Mouse (Mus musculus) hindbrain, embryonic 10.5 days (tissue): ENCODE measurements around the gene Traf4. TPM values are rescaled to one million over a fixed set of nuclear protein-coding genes. Genes with fewer than 3 reads are reported as not detected.
"Not testable (repeated sequence)": the region's sequence is repeated elsewhere in the genome, so short reads cannot be mapped to it uniquely, and the experiment has no call there.

ENCODE experiments used
- DNase-seq: peaks from one replicate; pipeline ENCODE4 v3.0.0-alpha.2; 2017; ENCODE audit warnings: low spot score
- H3K27ac ChIP-seq: fragments of 300-500 bp; sonication (generic); 2 replicates; pipeline ENCODE4 v1.5.1; 2016; ENCODE audit warnings: mild to moderate bottlenecking, moderate library complexity
- H3K27me3 ChIP-seq: fragments of 300-500 bp; sonication (generic); 2 replicates; pipeline ENCODE4 v1.6.1; 2016; ENCODE audit warnings: mild to moderate bottlenecking; ENCODE audit not compliant: poor library complexity, insufficient read depth, severe bottlenecking
- H3K36me3 ChIP-seq: fragments of 300-500 bp; sonication (generic); 2 replicates; pipeline ENCODE4 v1.6.1; 2016; ENCODE audit warnings: mild to moderate bottlenecking, moderate library complexity
- H3K4me1 ChIP-seq: fragments of 300-500 bp; sonication (generic); replicated peaks from 2 replicates; pipeline ENCODE4 v1.6.1; 2016; ENCODE audit warnings: mild to moderate bottlenecking
- H3K4me3 ChIP-seq: fragments of 300-500 bp; sonication (generic); 2 replicates; pipeline ENCODE4 v1.5.1; 2016; ENCODE audit warnings: mild to moderate bottlenecking, moderate library complexity
- H3K9me3 ChIP-seq: fragments of 300-500 bp; sonication (generic); 2 replicates; pipeline ENCODE4 v1.6.1; 2016; ENCODE audit warnings: mild to moderate bottlenecking, moderate library complexity
- WGBS: fragments of 180-500 bp; shearing (Covaris S2); methylation state at CpG from one replicate; pipeline ENCODE4 v1.1.7; 2016; 5-methylcytosine and 5-hydroxymethylcytosine counted together
- polyA plus RNA-seq: library from polyadenylated mRNA; unstranded; fragments of >200 nt; fragmentation: Nextera tagmentation; extraction: Ambion mirVana; gene quantifications from 2 replicates; pipeline ENCODE4 v1.2.1, GENCODE M21; 2016

The Traf4 gene
- polyA plus RNA-seq, 1 experiment from 2014 or later: 163 TPM

DNA sequence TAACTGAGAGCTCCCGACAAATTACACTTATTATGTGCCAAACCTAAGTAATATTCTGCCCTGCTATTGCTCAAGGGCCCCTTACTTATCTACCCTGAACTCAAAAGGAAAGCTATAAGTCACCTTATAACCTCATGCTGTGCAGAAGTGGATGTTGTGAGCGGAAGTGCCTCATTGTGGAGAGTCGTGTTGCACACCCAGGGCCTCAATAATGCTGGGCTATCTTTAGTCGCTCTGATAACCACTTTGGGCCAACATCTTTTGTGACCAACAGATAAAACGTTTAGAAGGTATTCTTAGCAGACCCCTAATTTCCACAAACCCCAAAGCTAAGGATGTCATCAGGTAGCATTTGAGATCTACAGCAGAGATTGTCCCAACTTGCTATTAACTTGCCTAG lies 24.7 kb downstream of the Traf4 start:
- DNase-seq: no peak
- Histone ChIP-seq H3K27ac (no peak overlapping the region), H3K27me3 (no peaks in the 10 kb centered on the region), H3K9me3 (no peaks in the 10 kb centered on the region), H3K4me1 (0 out of 2 replicates have a peak, but pooled peaks cover 7% of the 10 kb centered on the region), H3K4me3 (no peak overlapping the region), H3K36me3 (peaks cover 29% of the 10 kb centered on the region)
- WGBS: 87% methylated on average over 5 of the region's 5 CpGs

DNA sequence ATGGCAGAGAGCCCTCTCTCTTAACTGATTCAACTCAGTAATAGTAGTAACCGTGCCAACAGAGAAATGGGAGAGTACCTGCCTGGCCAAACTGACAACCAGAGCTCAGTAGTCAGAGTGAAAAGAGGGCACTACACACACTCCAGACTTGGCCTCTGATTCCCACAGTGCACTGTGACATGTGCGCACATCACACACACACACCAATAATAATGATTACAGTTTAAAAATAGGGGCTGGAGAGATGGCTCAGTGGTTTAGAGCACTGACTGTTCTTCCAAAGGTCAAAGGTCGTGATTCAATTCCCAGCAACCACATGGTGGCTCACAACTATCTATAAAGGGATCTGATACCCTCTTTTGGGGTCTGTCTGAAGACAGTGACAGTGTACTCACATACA lies 27.4 kb downstream of the Traf4 start:
- no peak for DNase-seq
- WGBS: 88% methylated on average over 3 of the region's 3 CpGs

DNA sequence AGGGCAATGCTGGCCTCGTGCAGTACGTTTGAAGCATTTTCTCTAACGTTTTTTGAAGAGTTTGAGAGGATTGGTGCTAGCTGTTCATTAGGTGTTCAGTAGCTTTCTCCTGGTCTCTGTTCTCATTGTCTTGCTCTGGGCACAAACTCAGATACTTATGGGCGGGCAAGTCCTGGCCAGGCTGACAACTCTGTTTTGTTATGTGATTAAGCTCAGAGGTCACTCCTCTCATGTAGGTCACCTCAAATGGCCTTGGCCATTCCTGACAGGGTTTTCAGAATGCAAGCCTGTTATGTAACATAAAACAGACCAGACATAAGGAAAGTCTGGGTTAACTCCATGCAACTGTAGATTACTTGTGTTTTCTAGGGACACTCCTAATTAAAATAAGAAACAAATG lies 27.8 kb downstream of the Traf4 start:
- H3K36me3 ChIP-seq: no peaks in the 10 kb centered on the region; the same call in 1 of the 2 replicates
- 75% methylated on average over 4 of the region's 4 CpGs for WGBS
- no peaks in the 10 kb centered on the region for H3K9me3 ChIP-seq
- H3K4me3 ChIP-seq: no peak overlapping the region
- no peaks in the 10 kb centered on the region for H3K27me3 ChIP-seq
- no peak for DNase-seq
- H3K4me1 ChIP-seq: 0 out of 2 replicates have a peak, but pooled peaks cover 4% of the 10 kb centered on the region
- no peak overlapping the region for H3K27ac ChIP-seq

More for the DNA sequence above, 27.4 kb downstream of the Traf4 start:
- no peaks in the 10 kb centered on the region for H3K27me3 ChIP-seq
- H3K4me1 ChIP-seq: 0 out of 2 replicates have a peak, but pooled peaks cover 6% of the 10 kb centered on the region
- no peak overlapping the region for H3K27ac ChIP-seq
- no peak overlapping the region for H3K4me3 ChIP-seq
- no peaks in the 10 kb centered on the region for H3K9me3 ChIP-seq
- H3K36me3 ChIP-seq: peaks cover 3% of the 10 kb centered on the region

DNA sequence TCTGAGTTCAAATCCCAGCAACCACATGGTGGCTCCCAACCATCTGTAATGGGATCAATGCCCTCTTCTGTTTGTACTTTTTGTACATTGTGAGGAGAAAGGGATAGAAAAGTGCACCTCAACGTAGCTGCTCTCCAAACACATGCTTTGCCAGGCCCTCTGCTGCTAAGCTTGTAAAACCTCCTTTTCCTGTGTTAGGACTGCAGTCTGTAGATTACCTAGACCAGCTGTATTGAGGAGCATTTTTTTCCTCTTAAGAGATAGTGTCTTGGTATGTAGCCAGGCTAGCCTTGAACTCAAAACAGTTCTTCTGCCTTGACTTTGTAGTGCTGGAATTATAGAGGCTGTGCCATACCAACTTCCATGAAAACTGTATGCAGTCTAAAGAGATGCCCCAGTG lies 29.3 kb downstream of the Traf4 start:
- peaks cover 5% of the 10 kb centered on the region; the same call in 1 of the 2 replicates for H3K36me3 ChIP-seq
- H3K27ac ChIP-seq: no peak overlapping the region
- no peak overlapping the region for H3K4me3 ChIP-seq
- no peak for DNase-seq
- 90% methylated on average over 1 of the region's 1 CpGs for WGBS
- 0 out of 2 replicates have a peak, but pooled peaks cover 4% of the 10 kb centered on the region for H3K4me1 ChIP-seq
- H3K9me3 ChIP-seq: no peaks in the 10 kb centered on the region
- H3K27me3 ChIP-seq: no peaks in the 10 kb centered on the region

DNA sequence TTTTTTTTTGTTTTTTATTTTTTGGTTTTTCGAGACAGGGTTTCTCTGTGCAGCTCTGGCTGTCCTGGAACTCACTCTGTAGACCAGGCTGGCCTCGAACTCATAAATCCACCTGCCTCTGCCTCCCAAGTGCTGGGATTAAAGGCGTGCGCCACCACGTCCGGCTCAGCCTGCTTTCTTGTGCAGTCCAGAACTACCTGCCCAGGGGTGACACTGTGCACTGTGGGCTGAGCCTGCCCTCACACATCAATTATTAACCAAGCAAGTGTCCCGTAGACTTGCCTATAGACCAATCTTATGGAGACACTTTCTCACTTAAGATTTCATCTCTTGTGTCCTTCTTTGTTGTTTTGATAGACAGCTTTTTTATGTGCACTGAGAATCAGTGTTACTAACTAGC lies 30.1 kb downstream of the Traf4 start:
- H3K9me3 ChIP-seq, DNase-seq: not testable (repeated sequence)
- WGBS: 93% methylated on average over 7 of the region's 7 CpGs

DNA sequence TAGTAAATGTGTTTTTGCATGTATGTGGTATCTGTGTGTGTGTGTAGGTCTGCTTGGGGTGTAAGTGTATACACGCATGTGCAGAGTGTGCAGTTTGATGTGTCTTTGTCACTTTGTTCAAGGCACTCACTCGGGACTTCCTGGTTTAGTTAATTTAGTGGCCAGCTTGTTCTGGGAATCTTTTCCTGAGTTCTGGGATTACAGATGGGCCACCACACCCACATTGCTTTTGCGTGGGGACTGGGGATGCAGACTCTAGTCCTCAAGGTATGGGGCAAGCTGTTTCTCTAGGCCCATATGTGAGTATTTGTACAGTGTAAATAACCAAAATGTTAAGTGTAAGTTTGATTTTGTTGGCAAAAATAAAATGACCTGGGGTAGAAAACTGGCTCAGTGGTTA lies 31.0 kb downstream of the Traf4 start:
- H3K27ac ChIP-seq: no peak overlapping the region
- H3K27me3 ChIP-seq: no peaks in the 10 kb centered on the region
- no peaks in the 10 kb centered on the region for H3K9me3 ChIP-seq
- no peak for DNase-seq
- 87% methylated on average over 3 of the region's 3 CpGs for WGBS
- H3K4me3 ChIP-seq: no peak overlapping the region
- H3K4me1 ChIP-seq: 0 out of 2 replicates have a peak, but pooled peaks cover 4% of the 10 kb centered on the region
- peaks cover 5% of the 10 kb centered on the region; the same call in 1 of the 2 replicates for H3K36me3 ChIP-seq

More for the DNA sequence above, 30.1 kb downstream of the Traf4 start:
- H3K27ac ChIP-seq, H3K4me1 ChIP-seq, H3K4me3 ChIP-seq, H3K27me3 ChIP-seq, H3K36me3 ChIP-seq: not testable (repeated sequence)

DNA sequence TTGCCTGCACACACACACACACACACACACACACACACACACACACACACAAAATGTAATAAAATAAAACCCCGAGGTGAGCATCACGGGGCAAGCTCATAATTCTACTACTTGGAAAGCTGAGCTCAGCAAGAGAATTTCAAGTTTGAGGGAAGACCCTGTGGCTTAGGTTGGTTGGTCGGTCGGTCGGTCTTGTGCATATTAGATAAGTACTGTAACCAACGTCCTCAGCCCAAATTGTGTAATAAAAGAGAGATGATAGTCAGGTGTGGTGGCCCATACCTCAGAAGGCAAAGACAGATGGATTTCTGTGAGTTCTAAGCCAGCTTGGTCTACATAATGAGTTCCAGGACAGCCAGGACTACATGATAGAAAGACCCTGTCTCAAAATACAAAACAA lies 31.5 kb downstream of the Traf4 start:
- no peak for DNase-seq
- Histone ChIP-seq H3K4me3 (no peak overlapping the region), H3K36me3 (peaks cover 5% of the 10 kb centered on the region; the same call in 1 of the 2 replicates), H3K27ac (no peak overlapping the region), H3K27me3 (no peaks in the 10 kb centered on the region), H3K4me1 (0 out of 2 replicates have a peak, but pooled peaks cover 4% of the 10 kb centered on the region), H3K9me3 (no peaks in the 10 kb centered on the region)
- 95% methylated on average over 6 of the region's 6 CpGs for WGBS

DNA sequence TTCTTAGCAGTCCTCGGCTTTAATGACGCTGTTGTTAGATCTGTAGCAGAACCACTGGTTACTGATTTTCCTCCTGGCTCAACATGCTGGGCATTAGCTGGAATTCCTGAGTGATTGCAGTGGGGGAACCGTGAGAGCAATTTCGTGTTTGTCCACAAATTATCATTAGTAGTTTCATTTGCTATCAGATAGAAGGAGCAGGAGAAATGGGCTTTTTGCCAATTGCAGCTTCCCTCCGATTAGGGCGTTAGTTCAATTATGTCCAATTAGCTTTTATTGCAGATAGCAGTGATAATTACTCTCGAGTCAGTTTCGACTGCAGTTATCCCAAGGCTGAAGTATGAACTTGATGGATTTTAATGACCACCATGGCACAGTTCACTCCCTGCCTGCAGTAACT lies 35.9 kb downstream of the Traf4 start:
- peaks cover 8% of the 10 kb centered on the region; the same call in 1 of the 2 replicates for H3K36me3 ChIP-seq
- H3K27me3 ChIP-seq: no peaks in the 10 kb centered on the region
- H3K27ac ChIP-seq: no peak overlapping the region
- no peak for DNase-seq
- H3K4me3 ChIP-seq: no peak overlapping the region
- no peaks in the 10 kb centered on the region for H3K9me3 ChIP-seq
- H3K4me1 ChIP-seq: 0 out of 2 replicates have a peak, but pooled peaks cover 4% of the 10 kb centered on the region
- 92% methylated on average over 8 of the region's 8 CpGs for WGBS

DNA sequence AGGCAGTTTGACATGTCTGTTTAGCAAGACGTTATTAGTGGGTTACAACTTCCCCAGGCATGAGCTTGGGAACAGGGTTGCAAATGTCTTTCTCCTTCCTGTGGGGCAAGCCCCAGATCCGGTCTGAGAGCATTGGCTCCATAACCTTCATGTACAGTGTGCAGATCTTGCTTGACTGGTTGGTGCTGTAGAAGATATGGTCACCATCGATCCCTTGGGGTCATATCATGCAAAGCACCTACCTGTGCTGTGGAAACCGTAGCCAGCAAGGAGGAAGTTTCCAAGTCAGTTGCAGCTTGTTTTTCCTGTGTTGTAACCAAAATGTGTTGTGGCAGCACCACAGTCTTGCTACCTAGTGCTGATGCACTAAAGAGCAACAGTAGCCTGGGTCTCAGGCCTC lies 38.6 kb downstream of the Traf4 start:
- Histone ChIP-seq H3K27me3 (no peaks in the 10 kb centered on the region), H3K4me1 (0 out of 2 replicates have a peak, but pooled peaks cover 4% of the 10 kb centered on the region), H3K9me3 (no peaks in the 10 kb centered on the region), H3K36me3 (peaks cover 13% of the 10 kb centered on the region; the same call in 1 of the 2 replicates), H3K27ac (no peak overlapping the region), H3K4me3 (no peak overlapping the region)
- 94% methylated on average over 4 of the region's 4 CpGs for WGBS
- DNase-seq: no peak

DNA sequence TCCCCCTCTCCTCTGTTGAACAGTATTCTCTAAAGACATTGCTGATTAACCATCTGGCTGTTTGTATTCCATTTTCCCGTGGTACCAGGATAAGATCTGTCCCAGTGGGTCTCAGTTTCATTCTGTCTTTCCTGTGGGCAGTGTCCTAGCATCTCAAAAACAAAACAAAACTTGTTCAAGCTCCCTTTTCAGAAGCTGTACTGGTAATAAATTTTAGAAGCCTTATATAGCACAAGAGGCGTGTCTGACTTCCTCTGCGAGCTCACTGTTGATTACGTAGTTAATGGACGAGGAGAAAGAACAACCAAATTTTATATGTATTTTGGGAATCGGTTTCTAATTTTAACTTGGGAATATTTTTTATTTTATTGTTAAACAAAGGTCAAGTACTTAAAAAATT lies 39.7 kb downstream of the Traf4 start:
- H3K4me1 ChIP-seq: 0 out of 2 replicates have a peak, but pooled peaks cover 4% of the 10 kb centered on the region
- H3K9me3 ChIP-seq: no peaks in the 10 kb centered on the region
- no peak overlapping the region for H3K4me3 ChIP-seq
- H3K36me3 ChIP-seq: peaks cover 8% of the 10 kb centered on the region; the same call in 1 of the 2 replicates
- H3K27ac ChIP-seq: no peak overlapping the region
- WGBS: 84% methylated on average over 6 of the region's 6 CpGs
- DNase-seq: no peak
- no peaks in the 10 kb centered on the region for H3K27me3 ChIP-seq

DNA sequence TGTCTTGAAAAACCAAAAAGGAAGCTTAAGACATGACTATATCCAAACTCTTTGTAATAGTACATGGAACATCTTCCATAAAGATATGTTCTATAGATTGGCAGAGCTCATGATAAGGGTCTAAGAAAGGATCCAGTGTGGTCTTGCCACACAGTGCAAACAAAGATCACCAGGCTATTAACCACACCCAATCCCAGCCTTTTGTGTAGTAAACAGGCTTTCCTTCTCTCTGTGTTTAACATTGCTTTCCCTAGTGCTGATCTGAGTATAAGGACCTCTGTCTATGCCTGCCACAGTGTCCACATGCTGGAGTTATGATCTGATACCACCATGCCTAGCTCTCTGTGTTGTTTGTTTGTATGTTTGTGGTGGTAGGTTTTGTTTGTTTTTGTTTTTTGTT lies 41.6 kb downstream of the Traf4 start:
- Histone ChIP-seq H3K36me3 (peaks cover 8% of the 10 kb centered on the region; the same call in 1 of the 2 replicates), H3K27me3 (no peaks in the 10 kb centered on the region), H3K9me3 (no peaks in the 10 kb centered on the region), H3K4me1 (0 out of 2 replicates have a peak, but pooled peaks cover 4% of the 10 kb centered on the region), H3K4me3 (no peak overlapping the region), H3K27ac (no peak overlapping the region)
- DNase-seq: no peak

DNA sequence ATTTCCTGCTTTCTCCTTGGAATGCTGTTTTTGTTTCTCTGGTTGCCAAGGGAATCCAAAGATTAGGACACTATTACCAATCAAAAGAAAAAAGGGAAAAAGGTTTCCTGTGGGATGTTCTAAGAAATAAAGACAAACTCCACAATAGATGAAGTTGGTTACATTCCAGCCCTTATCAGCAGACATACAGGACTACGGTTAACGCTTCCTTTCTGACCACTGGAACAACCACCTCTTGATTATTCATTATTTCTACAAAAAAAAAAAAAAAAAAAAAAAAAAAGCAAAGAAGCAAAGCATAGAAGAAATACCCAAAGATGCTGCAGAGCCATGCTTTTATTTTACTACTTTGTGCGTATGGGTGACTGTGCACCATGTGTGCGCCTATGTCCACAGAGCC lies 42.6 kb downstream of the Traf4 start:
- no peak for DNase-seq
- WGBS: 97% methylated on average over 4 of the region's 4 CpGs
- Histone ChIP-seq H3K9me3 (no peaks in the 10 kb centered on the region), H3K27me3 (no peaks in the 10 kb centered on the region), H3K36me3 (peaks cover 8% of the 10 kb centered on the region; the same call in 1 of the 2 replicates), H3K4me3 (no peak overlapping the region), H3K27ac (no peak overlapping the region), H3K4me1 (0 out of 2 replicates have a peak, but pooled peaks cover 4% of the 10 kb centered on the region)

DNA sequence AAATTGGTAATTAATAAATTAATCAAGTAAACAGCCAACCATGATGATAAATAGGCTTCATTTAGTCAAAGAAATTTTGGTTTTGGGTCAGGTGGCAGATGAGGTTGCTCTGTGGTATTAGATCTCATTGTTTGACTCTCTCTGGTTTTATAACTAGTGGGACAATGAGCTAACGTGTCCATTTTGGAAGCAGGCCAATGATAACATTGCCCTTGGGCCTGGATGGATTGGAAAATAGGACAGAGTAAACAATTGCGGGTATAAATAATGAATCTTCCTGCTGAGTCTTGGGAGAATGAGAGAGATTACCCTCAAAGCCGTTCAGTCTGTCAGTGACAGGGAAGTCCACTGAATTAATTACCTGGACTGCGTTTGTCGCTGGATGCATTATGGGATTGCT lies 44.2 kb downstream of the Traf4 start:
- H3K4me3 ChIP-seq: no peak overlapping the region
- DNase-seq: no peak
- no peaks in the 10 kb centered on the region for H3K9me3 ChIP-seq
- 86% methylated on average over 5 of the region's 5 CpGs for WGBS
- H3K27me3 ChIP-seq: no peaks in the 10 kb centered on the region
- peaks cover 12% of the 10 kb centered on the region for H3K4me1 ChIP-seq
- peaks cover 6% of the 10 kb centered on the region; the same call in 1 of the 2 replicates for H3K36me3 ChIP-seq
- no peak overlapping the region for H3K27ac ChIP-seq

DNA sequence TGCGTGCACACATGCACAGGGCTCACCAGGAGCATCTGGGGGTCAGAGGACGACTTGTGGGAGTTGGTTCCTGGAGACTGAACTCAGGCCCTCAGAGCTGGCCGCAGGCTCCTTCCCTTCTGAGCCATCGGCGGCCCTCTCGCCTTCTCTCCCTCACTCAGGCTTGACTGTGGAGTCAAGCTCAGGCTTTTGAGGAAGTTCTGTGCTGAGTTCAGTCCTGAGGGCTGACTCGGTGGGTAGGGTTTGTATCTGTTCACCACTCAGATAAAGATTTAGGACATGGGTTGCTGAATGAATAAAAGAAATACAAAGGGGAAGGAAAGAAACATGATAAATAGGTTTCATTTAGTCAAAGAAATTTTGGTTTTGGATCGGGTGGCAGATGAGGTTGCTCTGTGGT lies 45.5 kb downstream of the Traf4 start:
- Histone ChIP-seq H3K27ac (no peak overlapping the region), H3K4me3 (no peak overlapping the region), H3K27me3 (no peaks in the 10 kb centered on the region), H3K9me3 (no peaks in the 10 kb centered on the region), H3K4me1 (peaks cover 21% of the 10 kb centered on the region), H3K36me3 (peaks cover 6% of the 10 kb centered on the region; the same call in 1 of the 2 replicates)
- no peak for DNase-seq
- WGBS: 74% methylated on average over 8 of the region's 8 CpGs
